Mouse (Mus musculus): ENCODE data around the gene Pde6d.

DNA sequence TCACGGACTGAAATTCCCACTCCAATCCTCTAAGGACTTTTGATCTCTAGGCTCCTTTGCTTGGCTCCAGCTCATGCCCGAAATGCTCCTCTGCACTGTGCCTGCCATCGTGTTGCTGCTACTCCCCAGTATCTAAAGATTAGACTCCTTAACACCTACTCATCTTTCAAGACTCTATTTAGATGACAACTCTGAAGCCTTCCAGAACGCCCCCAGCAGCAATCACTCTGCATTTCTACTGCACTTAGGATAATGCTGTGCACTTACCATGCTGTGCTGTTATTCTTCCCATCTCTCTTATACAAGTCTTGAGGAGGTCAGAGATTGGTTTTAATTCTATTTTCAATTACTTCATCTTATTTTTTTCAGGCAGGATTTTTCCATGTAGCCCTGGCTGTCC is 10.5 kb downstream of the Pde6d start:
- TF ChIP-seq POLR2A (IDR thresholded peaks at IDR 0.05; ENCODE audit: borderline replicate concordance, extremely low read depth, insufficient read depth, insufficient read length, poor library complexity, severe bottlenecking) (no peak), CTCF (IDR thresholded peaks at IDR 0.05; ENCODE audit: borderline replicate concordance, extremely low read depth, insufficient read depth, insufficient read length) (no peak)

Data from brain, embryonic 14.5 days (tissue).